Mouse (Mus musculus) cerebellum, adult 11-12 months (tissue): ENCODE results near the gene Oasl1.
A peak's percentile ranks its signal among the peaks of the same experiment; 100 is the strongest.
"Not testable (repeated sequence)": the region's sequence is repeated elsewhere in the genome, so short reads cannot be mapped to it uniquely, and the experiment has no call there.

ENCODE experiments used
- DNase-seq: peaks from one replicate; pipeline ENCODE4 v3.0.0; 2022

The Oasl1 gene

GRCm38 (mm10) chr5:114926753-114927152, 3.7 kb downstream of the Oasl1 start:
- no peak for DNase-seq

- DNase-seq = no peak
These were observed 8.6 kb downstream of the Oasl1 start for GRCm38 (mm10) chr5:114931626-114932025.

GRCm38 (mm10) chr5:114933206-114933605, 10.2 kb downstream of the Oasl1 start:
- no peak for DNase-seq

GRCm38 (mm10) chr5:114935838-114936237, 12.8 kb downstream of the Oasl1 start:
- no peak for DNase-seq

- DNase-seq = not testable (repeated sequence)
These were observed 18.1 kb downstream of the Oasl1 start for GRCm38 (mm10) chr5:114941138-114941537.

- DNase-seq = peak; percentile 85
These were observed 19.2 kb downstream of the Oasl1 start, which contains the start of gene 2210016L21Rik for GRCm38 (mm10) chr5:114942074-114942765. 2210016L21Rik (plus strand) TSS chr5:114942158.

- DNase-seq = no peak
These were observed 19.7 kb downstream of the Oasl1 start for GRCm38 (mm10) chr5:114942766-114943130.

- DNase-seq = no peak
These were observed 22.0 kb downstream of the Oasl1 start for GRCm38 (mm10) chr5:114945072-114945471.

- DNase-seq = peak; percentile 57
These were observed 25.9 kb downstream of the Oasl1 start for GRCm38 (mm10) chr5:114948891-114949290.

GRCm38 (mm10) chr5:114949316-114949715, 26.3 kb downstream of the Oasl1 start:
- DNase-seq = peak; percentile 73

- no peak for DNase-seq
These were observed 26.8 kb downstream of the Oasl1 start for GRCm38 (mm10) chr5:114949812-114950211.

GRCm38 (mm10) chr5:114950669-114951068, 27.6 kb downstream of the Oasl1 start:
- DNase-seq = peak; percentile 19

- DNase-seq = no peak
These were observed 28.3 kb downstream of the Oasl1 start for GRCm38 (mm10) chr5:114951279-114951880.

GRCm38 (mm10) chr5:114953326-114953725, 30.3 kb downstream of the Oasl1 start:
- no peak for DNase-seq

- DNase-seq = no peak
These were observed 35.0 kb downstream of the Oasl1 start for GRCm38 (mm10) chr5:114958069-114958468.

GRCm38 (mm10) chr5:114961590-114962360, 38.7 kb downstream of the Oasl1 start:
- DNase-seq = no peak

GRCm38 (mm10) chr5:114964315-114964966, 41.4 kb downstream of the Oasl1 start:
- DNase-seq = no peak

- DNase-seq = no peak
These were observed 42.2 kb downstream of the Oasl1 start for GRCm38 (mm10) chr5:114964967-114965898.

GRCm38 (mm10) chr5:114967523-114968268, 44.7 kb downstream of the Oasl1 start:
- no peak for DNase-seq

- DNase-seq = no peak
These were observed 45.6 kb downstream of the Oasl1 start for GRCm38 (mm10) chr5:114968651-114969050.

- no peak for DNase-seq
These were observed 46.0 kb downstream of the Oasl1 start for GRCm38 (mm10) chr5:114969064-114969463.
